In the genomic region with DNA sequence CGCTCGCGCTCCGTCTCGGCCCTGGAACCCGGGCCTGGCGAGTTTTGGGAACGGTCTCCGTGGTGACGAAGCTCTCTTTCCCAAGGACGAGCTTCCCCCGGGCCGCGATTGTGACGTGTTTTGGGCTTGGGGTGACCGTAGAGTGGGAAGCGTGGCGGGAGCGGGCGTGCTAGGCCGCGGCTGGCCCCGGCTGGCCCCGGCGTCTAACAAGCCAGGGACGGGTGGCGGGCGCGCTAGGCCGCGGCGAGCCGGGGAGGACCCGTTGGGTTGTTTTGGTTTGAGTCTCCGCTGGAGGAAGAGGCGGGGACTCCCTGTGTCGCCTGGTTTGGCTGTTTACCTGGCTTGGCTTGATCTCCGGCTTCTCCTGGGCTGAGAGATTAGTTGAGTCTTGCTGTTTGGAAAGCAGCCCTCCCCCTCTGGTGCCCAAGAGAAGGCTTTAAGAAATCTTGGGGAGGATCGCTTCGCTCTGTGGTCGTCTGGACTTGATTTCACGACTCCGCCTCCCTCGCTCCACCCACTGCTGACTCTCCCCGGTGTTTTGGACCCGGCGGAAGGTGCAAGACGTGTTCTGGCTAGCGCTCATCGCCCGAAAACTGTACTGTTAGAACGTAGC, we compare ENCODE assay signal across 8 mouse cellular contexts. TPM values are rescaled to one million over a fixed set of nuclear protein-coding genes. Genes with fewer than 3 reads are reported as not detected.
DNase-seq lines count a peak whose midpoint lies in the region; ATAC-seq and TF ChIP-seq lines count a peak whose summit lies in the region.

No protein-coding gene starts in this region.

- H3K27ac ChIP-seq in gastrocnemius, adult 2 months: peak overlapping the region; percentile 93
- H3K27ac ChIP-seq in hindbrain, postnatal 0 days: peak overlapping the region; percentile 94

- no peak for TF ChIP-seq CTCF in gastrocnemius, adult 2 months (IDR thresholded peaks at IDR 0.05)
- TF ChIP-seq CTCF in hindbrain, postnatal 0 days (IDR thresholded peaks at IDR 0.05; ENCODE audit: low read depth): no peak

- DNase-seq in R1 (ENCODE audit: low read depth, low spot score): peak; percentile 92
- peak; percentile 79 for DNase-seq in gastrocnemius, adult 2 months
- peak; percentile 70 for DNase-seq in hindbrain, postnatal 0 days (ENCODE audit: low spot score)
- peak; percentile 28 to 81 for DNase-seq in left cerebral cortex, postnatal 10 days (ENCODE audit: extremely low spot score in 1 of 2, low spot score in 2 of 2)
- DNase-seq in right cerebral cortex, adult 18-20 months: peak; percentile 77
- DNase-seq in urinary bladder, adult 18-20 months (ENCODE audit: low spot score in 2 of 2): peak; percentile 85 to 86

- peak overlapping the region; percentile 99 for H3K4me3 ChIP-seq in gastrocnemius, adult 2 months
- peak overlapping the region; percentile 97 for H3K4me3 ChIP-seq in hindbrain, postnatal 0 days (ENCODE audit: low read length)
- H3K4me3 ChIP-seq in megakaryocyte, embryonic 14.5 days (replicated peaks): peak overlapping the region; percentile 98

- intact Hi-C loops in gastrocnemius, adult 2 months (cut with DNase I): loop anchor here (5.0 to 10.0 kb wide), 3 partner anchors 72 to 129 kb away; a partner anchor contains a TSS
- intact Hi-C loops in left cerebral cortex, postnatal 10 days (cut with DNase I): loop anchor here (10.0 kb wide), 1 partner anchor 439 kb away; no protein-coding TSS in a partner anchor

- H3K9me3 ChIP-seq in hindbrain, postnatal 0 days (ENCODE audit: low read length): no peaks in the 10 kb centered on the region
- H3K9me3 ChIP-seq in megakaryocyte, embryonic 14.5 days: no peaks in the 10 kb centered on the region

- peak overlapping the region; percentile 90 for H3K9ac ChIP-seq in hindbrain, postnatal 0 days (replicated peaks; ENCODE audit: low read length)

- no peaks in the 10 kb centered on the region for H3K4me1 ChIP-seq in hindbrain, postnatal 0 days (ENCODE audit: insufficient read depth, low read length)
- peaks cover 57% of the 10 kb centered on the region for H3K4me1 ChIP-seq in megakaryocyte, embryonic 14.5 days

- ATAC-seq in common myeloid progenitor, adult 5-6 weeks (replicated peaks; ENCODE audit: low read depth, poor library complexity, severe bottlenecking): peak; percentile 65
- peak; percentile 87 for ATAC-seq in hindbrain, postnatal 0 days

- WGBS in hindbrain, postnatal 0 days: under 1% methylated on average over 51 of the region's 52 CpGs

- H3K36me3 ChIP-seq in hindbrain, postnatal 0 days (ENCODE audit: insufficient read depth, low read length): no peaks in the 10 kb centered on the region
- peaks cover 5% of the 10 kb centered on the region for H3K36me3 ChIP-seq in megakaryocyte, embryonic 14.5 days (replicated peaks; ENCODE audit: low read length)

- no peaks in the 10 kb centered on the region for H3K27me3 ChIP-seq in hindbrain, postnatal 0 days (ENCODE audit: insufficient read depth, low read length)
- H3K27me3 ChIP-seq in megakaryocyte, embryonic 14.5 days (replicated peaks): no peaks in the 10 kb centered on the region

- peak overlapping the region; percentile 57 for H3K4me2 ChIP-seq in hindbrain, postnatal 0 days (ENCODE audit: low read depth, low read length)

RNA-seq across cellular contexts. Expression of a gene that starts 0.5 kb away (rescaled TPM):
- total RNA-seq in common myeloid progenitor, adult 5-6 weeks (2017): 300 and 329 TPM in 2 replicates
- total RNA-seq in gastrocnemius, adult 2 months (2021): 10 to 100 TPM; 67.5 to 73.4 TPM
- 58.3 and 60.5 TPM in 2 replicates for total RNA-seq in hindbrain, postnatal 0 days (2014; rRNA removed)
- polyA plus RNA-seq in hindbrain, postnatal 0 days (2015; fragmentation: Nextera tagmentation; extraction: Ambion mirVana): 183 and 186 TPM in 2 replicates
- total RNA-seq in left cerebral cortex, postnatal 10 days (2021): 100 to 1,000 TPM; 108 to 119 TPM
- 12.5 and 13.6 TPM in 2 replicates for polyA plus RNA-seq in megakaryocyte, embryonic 14.5 days (2012; ENCODE audit: insufficient read depth, low replicate concordance)

Comparison
In these comparisons a context has a peak if more than half of its experiments do, and no peak if none do; other contexts are left out.
1. Peak in every context shown above with its lines: DNase-seq, ATAC-seq, H3K4me3 ChIP-seq and H3K27ac ChIP-seq.